Mouse (Mus musculus) myocyte (in vitro differentiated cells): ENCODE data around the gene Arl4a. TPM values are rescaled to one million over a fixed set of nuclear protein-coding genes. Genes with fewer than 3 reads are reported as not detected.

Experiments used
- H3K27me3 ChIP-seq: one replicate; pipeline ENCODE4 v1.6.1; 2011; ENCODE audit not compliant: control insufficient read depth, insufficient read depth, insufficient read length
- H3K36me3 ChIP-seq: one replicate; pipeline ENCODE4 v1.6.1; 2011; ENCODE audit not compliant: control insufficient read depth, insufficient read depth
- H3K4me2 ChIP-seq: one replicate; pipeline ENCODE4 v1.6.1; 2011; ENCODE audit warnings: low read depth, control low read depth
- H3K4me3 ChIP-seq: one replicate; pipeline ENCODE4 v1.5.1; 2011; ENCODE audit warnings: mild to moderate bottlenecking, control low read depth, moderate library complexity
- H3K79me2 ChIP-seq: one replicate; pipeline ENCODE4 v1.6.1; 2011; ENCODE audit not compliant: control insufficient read depth, insufficient read depth
- H3ac ChIP-seq: one replicate; pipeline ENCODE4 v1.6.1; 2011; ENCODE audit not compliant: control insufficient read depth, insufficient read length
- CEBPB ChIP-seq: IDR thresholded peaks from 2 replicates; pipeline ENCODE4 v1.6.1; 2011; ENCODE audit warnings: mild to moderate bottlenecking, moderate library complexity; ENCODE audit not compliant: poor library complexity, insufficient read depth, severe bottlenecking
- E2F4 ChIP-seq: IDR thresholded peaks from one replicate; pipeline ENCODE4 v1.6.1; 2011; ENCODE audit warnings: mild to moderate bottlenecking, control low read depth, moderate library complexity; ENCODE audit not compliant: insufficient read depth
- MAX ChIP-seq: IDR thresholded peaks from one replicate; pipeline ENCODE4 v1.6.1; 2011; ENCODE audit warnings: low read depth, mild to moderate bottlenecking, control low read depth
- MYOD1 ChIP-seq, 3 experiments: IDR thresholded peaks; one replicate each; pipeline ENCODE4 v1.6.1; 2011; ENCODE audit warnings: control low read depth in 2 of 3, low read depth in 2 of 3, mild to moderate bottlenecking in 2 of 3, moderate library complexity in 1 of 3; ENCODE audit not compliant: insufficient read length in 2 of 3, control insufficient read depth in 1 of 3
- MYOG ChIP-seq, 3 experiments: IDR thresholded peaks; one replicate each; pipeline ENCODE4 v1.6.1; 2011; ENCODE audit warnings: control low read depth in 2 of 3, low read depth in 2 of 3, mild to moderate bottlenecking in 2 of 3; ENCODE audit not compliant: insufficient read length in 2 of 3, control insufficient read depth in 1 of 3, insufficient read depth in 1 of 3
- POLR2A ChIP-seq: IDR thresholded peaks from one replicate; pipeline ENCODE4 v1.6.1; 2011; ENCODE audit warnings: low read depth, mild to moderate bottlenecking, control low read depth, moderate library complexity; ENCODE audit not compliant: insufficient read length
- POLR2AphosphoS2 ChIP-seq: IDR thresholded peaks from one replicate; pipeline ENCODE4 v1.6.1; 2011; ENCODE audit warnings: low read depth, control low read depth; ENCODE audit not compliant: insufficient read length
- REST ChIP-seq: IDR thresholded peaks from one replicate; pipeline ENCODE4 v1.6.1; 2011; ENCODE audit warnings: mild to moderate bottlenecking, control low read depth, moderate library complexity; ENCODE audit not compliant: insufficient read depth, insufficient read length
- SRF ChIP-seq: IDR thresholded peaks from one replicate; pipeline ENCODE4 v1.6.1; 2011; ENCODE audit warnings: low read depth; ENCODE audit not compliant: control insufficient read depth, insufficient read length
- TCF12 ChIP-seq: IDR thresholded peaks from one replicate; pipeline ENCODE4 v1.6.1; 2011; ENCODE audit warnings: mild to moderate bottlenecking, control low read depth; ENCODE audit not compliant: poor library complexity, insufficient read depth, severe bottlenecking
- TCF3 ChIP-seq: IDR thresholded peaks from one replicate; pipeline ENCODE4 v1.6.1; 2011; ENCODE audit warnings: low read depth, control low read depth; ENCODE audit not compliant: insufficient read length
- USF1 ChIP-seq: IDR thresholded peaks from one replicate; pipeline ENCODE4 v1.6.1; 2011; ENCODE audit warnings: low read depth, mild to moderate bottlenecking, control low read depth, moderate library complexity
- polyA plus RNA-seq: library from polyadenylated mRNA; unstranded; fragments of >200 nt; fragmentation: generic; extraction: Trizol; gene quantifications from one replicate; pipeline ENCODE4 v1.2.1, GENCODE M21; 2012; ENCODE audit warnings: missing spikeins

The Arl4a gene
- polyA plus RNA-seq, 1 experiment = 22.8 TPM

GRCm38 (mm10) chr12:39974273-39974672 lies 63.6 kb downstream of the Arl4a start:
- H3ac ChIP-seq = no peak overlapping the region
- H3K27me3 ChIP-seq = no peaks in the 10 kb centered on the region
- no peaks in the 10 kb centered on the region for H3K79me2 ChIP-seq
- H3K4me2 ChIP-seq = no peak overlapping the region
- no peaks in the 10 kb centered on the region for H3K36me3 ChIP-seq
- TF ChIP-seq MYOD1 (IDR thresholded peaks at IDR 0.05; ENCODE audit: control insufficient read depth in 1 of 3, insufficient read length in 2 of 3, low read depth in 2 of 3) = no peak
- TF ChIP-seq E2F4 = no peak
- TF ChIP-seq USF1 = no peak
- TF ChIP-seq MAX = no peak
- no peak for TF ChIP-seq MYOG (IDR thresholded peaks at IDR 0.05; ENCODE audit: control insufficient read depth in 1 of 3, insufficient read depth in 1 of 3, insufficient read length in 2 of 3, low read depth in 2 of 3)
- TF ChIP-seq REST = no peak
- TF ChIP-seq POLR2AphosphoS2 = no peak
- TF ChIP-seq CEBPB = no peak
- TF ChIP-seq SRF = no peak
- no peak for TF ChIP-seq TCF3
- TF ChIP-seq TCF12 = no peak
- TF ChIP-seq POLR2A = no peak
- H3K4me3 ChIP-seq = no peak overlapping the region

- Histone ChIP-seq H3ac (no peak overlapping the region), H3K4me2 (no peak overlapping the region), H3K79me2 (no peaks in the 10 kb centered on the region), H3K27me3 (no peaks in the 10 kb centered on the region), H3K4me3 (no peak overlapping the region), H3K36me3 (no peaks in the 10 kb centered on the region)
- no peak for TF ChIP-seq E2F4
- no peak for TF ChIP-seq SRF
- no peak for TF ChIP-seq POLR2AphosphoS2
- TF ChIP-seq REST = no peak
- no peak for TF ChIP-seq USF1
- no peak for TF ChIP-seq TCF3
- peak; percentile 42 to 75 (median 63) for TF ChIP-seq MYOD1 (IDR thresholded peaks at IDR 0.05; ENCODE audit: control insufficient read depth in 1 of 3, insufficient read length in 2 of 3, low read depth in 2 of 3)
- TF ChIP-seq TCF12 = peak; percentile 69
- TF ChIP-seq POLR2A = no peak
- TF ChIP-seq MAX = no peak
- TF ChIP-seq MYOG (IDR thresholded peaks at IDR 0.05; ENCODE audit: control insufficient read depth in 1 of 3, insufficient read depth in 1 of 3, insufficient read length in 2 of 3, low read depth in 2 of 3) = peak in 2 of 3 experiments; percentile 37 to 74
- no peak for TF ChIP-seq CEBPB
Observed at GRCm38 (mm10) chr12:39969500-39969899, 68.3 kb downstream of the Arl4a start.

GRCm38 (mm10) chr12:39968109-39968508 lies 69.7 kb downstream of the Arl4a start:
- Histone ChIP-seq H3K4me2 (no peak overlapping the region), H3ac (no peak overlapping the region), H3K79me2 (no peaks in the 10 kb centered on the region), H3K27me3 (no peaks in the 10 kb centered on the region), H3K36me3 (no peaks in the 10 kb centered on the region), H3K4me3 (no peak overlapping the region)
- TF ChIP-seq USF1 = no peak
- TF ChIP-seq MYOG (IDR thresholded peaks at IDR 0.05; ENCODE audit: control insufficient read depth in 1 of 3, insufficient read depth in 1 of 3, insufficient read length in 2 of 3, low read depth in 2 of 3) = no peak
- TF ChIP-seq TCF3 = no peak
- no peak for TF ChIP-seq TCF12
- no peak for TF ChIP-seq E2F4
- no peak for TF ChIP-seq CEBPB
- TF ChIP-seq MYOD1 (IDR thresholded peaks at IDR 0.05; ENCODE audit: control insufficient read depth in 1 of 3, insufficient read length in 2 of 3, low read depth in 2 of 3) = no peak
- no peak for TF ChIP-seq REST
- no peak for TF ChIP-seq POLR2AphosphoS2
- TF ChIP-seq MAX = no peak
- TF ChIP-seq POLR2A = no peak
- no peak for TF ChIP-seq SRF

DNA sequence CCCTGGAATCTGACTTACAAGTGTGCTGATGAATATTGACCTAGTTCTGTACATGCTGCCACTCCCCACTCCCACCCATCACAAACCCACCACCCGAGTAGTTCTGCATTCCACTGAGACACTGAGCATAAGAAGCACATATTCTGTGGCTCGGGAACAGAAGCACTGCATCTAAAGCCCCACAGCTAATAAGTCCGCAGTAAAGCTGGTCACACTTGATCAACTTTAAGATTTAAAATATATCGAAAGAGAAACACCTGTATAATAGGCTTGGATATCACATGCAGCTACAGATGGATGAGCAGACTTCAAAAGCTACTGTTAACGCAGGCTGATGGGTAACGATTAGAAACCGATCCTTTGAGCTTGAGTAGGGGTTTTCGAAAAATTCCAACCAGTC lies 78.7 kb downstream of the Arl4a start:
- Histone ChIP-seq H3K36me3 (no peaks in the 10 kb centered on the region), H3K27me3 (no peaks in the 10 kb centered on the region), H3K4me3 (no peak overlapping the region), H3ac (no peak overlapping the region), H3K4me2 (no peak overlapping the region), H3K79me2 (no peaks in the 10 kb centered on the region)
- TF ChIP-seq USF1 (no peak), TCF3 (no peak), E2F4 (no peak), REST (no peak), MYOG (IDR thresholded peaks at IDR 0.05; ENCODE audit: control insufficient read depth in 1 of 3, insufficient read depth in 1 of 3, insufficient read length in 2 of 3, low read depth in 2 of 3) (no peak), POLR2A (no peak), TCF12 (no peak), MAX (no peak), MYOD1 (IDR thresholded peaks at IDR 0.05; ENCODE audit: control insufficient read depth in 1 of 3, insufficient read length in 2 of 3, low read depth in 2 of 3) (no peak), SRF (no peak), POLR2AphosphoS2 (no peak), CEBPB (no peak)
